Mouse (Mus musculus) urinary bladder, postnatal 4 days (tissue): Measurements from ENCODE around the gene Slc25a14.
A peak's percentile ranks its signal among the peaks of the same experiment; 100 is the strongest.

Experiments used
- DNase-seq, 2 experiments: peaks; one replicate each; pipeline ENCODE4 v3.0.0; 2021 to 2022; ENCODE audit warnings: low spot score in 2 of 2

Gene Slc25a14

DNA sequence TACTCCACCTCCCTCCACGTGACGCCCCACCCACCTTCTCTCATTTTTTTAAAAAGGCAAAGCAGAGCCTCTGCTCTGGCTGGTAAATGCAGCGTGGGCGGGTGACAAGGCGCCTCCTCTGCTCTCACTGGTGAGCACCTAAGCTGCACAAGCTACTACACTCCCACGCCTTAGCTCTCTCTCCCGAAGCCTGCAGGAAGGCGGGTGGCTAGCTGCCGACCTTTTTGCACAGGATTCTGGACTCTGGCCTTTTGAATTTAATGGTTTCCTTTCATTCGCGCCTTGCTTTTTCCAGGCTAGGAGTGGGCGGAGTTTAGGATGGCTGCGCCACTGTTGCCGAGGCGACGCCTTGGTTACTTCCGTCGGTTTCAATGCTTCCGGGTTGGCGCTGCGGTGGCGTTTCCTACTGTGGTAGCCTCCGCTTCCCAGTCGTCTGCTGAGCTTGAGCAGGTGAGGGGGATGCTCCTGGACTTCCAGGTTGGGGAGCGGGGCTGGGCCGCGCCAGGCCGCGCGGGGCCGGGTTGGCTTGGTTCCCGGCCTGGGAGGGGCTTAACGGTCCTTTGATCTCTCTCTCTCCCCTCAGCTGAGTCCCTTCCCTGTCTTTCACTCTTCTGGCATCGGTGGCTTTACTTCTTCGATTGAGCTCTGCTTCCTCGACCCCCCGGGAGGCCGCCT lies at the start of gene Slc25a14:
Gene Slc25a14 (plus strand): TSS at position 35 of the 675 bp plus-strand sequence.
- DNase-seq, result peak; percentile 59 to 76

DNA sequence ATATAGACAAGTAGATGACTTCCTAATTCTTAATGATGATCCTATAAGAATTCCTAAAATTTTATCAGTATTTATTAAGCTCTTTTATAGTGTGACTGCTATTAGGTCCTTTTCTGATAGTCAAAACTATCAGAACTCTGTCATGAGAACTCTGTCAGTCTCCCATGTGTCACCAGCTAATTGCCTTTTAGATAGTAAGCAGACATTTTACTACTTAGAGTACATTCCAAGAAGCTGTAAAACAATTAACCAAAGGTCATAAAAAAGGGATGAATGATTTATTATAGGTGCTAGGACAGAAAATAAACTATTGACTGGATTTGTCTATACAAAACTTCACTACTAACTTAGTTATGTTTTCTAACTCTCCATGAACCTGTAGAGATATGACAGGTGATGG lies 39.9 kb upstream of the Slc25a14 start:
- no peak for DNase-seq

DNA sequence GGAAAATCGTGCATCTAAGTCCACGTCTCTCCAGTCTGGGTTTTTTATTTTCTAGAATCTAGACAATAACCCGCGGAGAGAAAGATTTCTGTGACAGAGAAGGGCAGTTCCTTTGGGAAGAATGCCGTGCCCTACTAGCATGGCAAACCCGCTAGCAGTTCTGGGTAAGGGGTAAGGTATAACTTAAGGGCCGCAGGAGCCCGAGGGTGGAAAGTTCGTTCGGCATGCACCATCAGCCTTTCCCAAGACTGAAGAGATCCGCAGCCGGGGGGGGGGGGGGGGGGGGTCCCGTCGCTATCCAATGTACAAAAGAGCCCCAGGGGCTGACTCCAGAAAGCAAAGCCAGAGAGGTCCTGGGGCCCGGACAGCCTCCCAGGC lies 29.5 kb upstream of the Slc25a14 start:
- no peak for DNase-seq

DNA sequence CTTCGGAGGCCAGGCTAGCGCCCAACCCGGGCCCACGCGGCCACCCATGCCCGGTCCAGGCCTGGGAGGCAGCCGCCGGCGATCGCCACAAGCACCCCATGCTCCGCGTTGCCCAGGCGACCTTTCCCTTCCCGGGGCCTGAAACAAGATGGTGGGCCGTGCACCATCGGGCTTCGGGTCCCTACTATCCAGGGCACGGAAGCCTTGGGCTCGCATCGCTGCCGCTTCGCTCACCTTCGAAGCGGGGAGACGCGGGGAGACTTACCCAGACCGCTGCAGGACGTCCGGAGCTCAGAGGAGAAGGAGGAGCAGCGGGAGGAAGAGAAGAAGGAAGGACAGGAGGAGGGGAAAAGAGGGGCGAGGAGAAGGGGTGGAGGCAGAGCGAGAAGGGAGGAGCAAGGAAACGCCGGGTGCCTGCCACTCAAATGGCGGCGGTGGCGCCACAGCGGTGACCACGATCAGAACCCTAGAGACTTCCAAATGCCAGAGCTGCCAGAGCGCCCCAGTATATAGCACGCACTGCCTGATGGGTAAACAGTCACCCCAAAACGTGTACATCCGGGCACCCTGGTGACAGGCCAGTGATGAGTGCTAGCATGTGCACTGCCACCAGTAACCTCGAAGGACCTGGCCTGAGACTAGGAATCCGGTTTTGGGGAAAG lies 29.0 kb upstream of the Slc25a14 start, which contains the start of gene Zfp280c:
Gene Zfp280c (minus strand): TSS at position 406 of the 662 bp plus-strand sequence.
- peak; percentile 48 to 62 for DNase-seq

DNA sequence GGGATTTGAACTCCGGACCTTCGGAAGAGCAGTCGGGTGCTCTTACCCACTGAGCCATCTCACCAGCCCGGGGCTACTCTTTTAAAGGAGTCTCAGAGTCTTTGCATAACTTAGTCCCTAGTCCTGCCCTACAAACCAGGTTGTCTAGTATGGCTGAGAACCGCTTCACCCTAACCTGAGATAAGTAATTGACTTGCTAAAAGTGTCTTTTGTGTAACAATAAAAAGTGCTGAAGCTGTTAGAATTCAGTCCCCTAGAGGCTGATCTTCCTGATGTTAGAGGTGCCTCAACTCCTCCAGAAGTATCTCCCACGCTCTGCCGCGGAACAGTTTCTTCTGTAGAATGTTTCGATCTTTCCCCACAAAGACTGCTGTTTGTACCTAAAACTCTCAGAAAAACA lies 27.2 kb upstream of the Slc25a14 start:
- no peak for DNase-seq

DNA sequence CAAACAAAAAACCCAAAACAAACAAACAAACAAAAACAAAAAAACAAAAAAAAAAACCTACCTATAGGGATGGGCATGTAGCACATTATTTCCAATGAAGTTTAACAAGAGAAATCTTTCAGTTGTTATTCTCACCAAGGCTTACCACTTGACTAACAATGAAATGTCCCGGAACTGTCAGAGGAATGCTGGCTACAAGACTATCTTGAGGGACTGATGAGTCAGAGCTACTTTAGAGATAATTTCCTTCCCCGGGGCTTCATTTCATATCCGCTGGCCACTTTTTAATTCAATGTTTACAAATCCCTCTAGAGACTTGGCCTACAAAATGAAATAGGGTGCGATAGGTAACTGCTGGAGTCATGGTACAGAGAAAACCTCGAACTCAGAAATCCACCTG lies 26.3 kb upstream of the Slc25a14 start:
- no peak for DNase-seq

DNA sequence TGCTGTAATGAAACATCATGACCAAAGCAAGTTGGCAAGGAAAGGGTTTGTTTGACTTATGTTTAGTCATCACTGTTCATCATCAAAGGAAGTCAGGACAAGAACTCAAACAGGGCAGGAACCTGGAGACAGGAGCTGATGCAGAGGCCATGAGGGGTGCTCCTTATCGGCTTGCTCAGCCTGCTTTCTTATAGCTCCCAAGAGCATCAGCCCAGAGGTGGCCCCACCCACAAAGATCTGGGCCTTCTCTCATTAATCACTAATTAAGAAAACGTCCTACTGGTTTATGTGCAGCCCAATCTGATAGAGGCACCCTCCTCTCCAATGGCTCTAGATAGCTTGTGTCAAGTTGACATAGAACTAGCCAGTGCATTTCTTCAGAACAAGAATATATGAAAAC lies 18.3 kb upstream of the Slc25a14 start:
- no peak for DNase-seq

DNA sequence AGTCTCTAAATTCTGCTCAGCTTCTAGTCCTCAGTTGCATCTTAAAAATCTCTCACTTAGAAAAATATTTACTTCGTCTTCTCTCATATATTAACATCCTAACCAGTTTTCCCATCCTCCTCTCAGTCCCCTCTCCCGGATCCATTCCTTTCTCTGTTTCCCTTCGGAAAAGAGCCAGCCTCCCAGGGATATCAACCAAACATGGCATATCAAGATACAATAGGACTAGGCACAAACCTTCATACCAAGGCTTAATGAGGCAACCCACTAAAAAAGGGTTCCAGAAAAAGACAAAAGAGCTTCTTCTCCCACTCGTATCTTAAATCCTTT lies 199 bp upstream of the Slc25a14 start:
- no peak for DNase-seq

DNA sequence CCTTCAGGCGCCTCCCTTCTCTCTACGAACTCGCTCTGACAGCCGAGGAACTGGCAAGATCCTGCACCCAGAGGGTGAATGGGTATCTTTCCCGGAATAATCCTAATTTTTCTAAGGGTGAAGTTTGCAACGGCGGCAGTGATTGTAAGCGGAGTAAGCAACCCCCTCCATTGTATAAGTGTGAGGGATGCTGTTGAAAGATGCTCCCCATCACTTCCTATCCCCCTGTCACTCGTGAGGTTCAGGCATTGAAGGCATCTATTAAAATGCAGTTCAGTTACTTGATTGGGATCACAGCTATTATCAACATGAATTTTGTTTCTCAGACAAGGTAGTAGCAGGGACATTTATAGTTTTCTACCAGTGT lies 824 bp downstream of the Slc25a14 start:
- no peak for DNase-seq

DNA sequence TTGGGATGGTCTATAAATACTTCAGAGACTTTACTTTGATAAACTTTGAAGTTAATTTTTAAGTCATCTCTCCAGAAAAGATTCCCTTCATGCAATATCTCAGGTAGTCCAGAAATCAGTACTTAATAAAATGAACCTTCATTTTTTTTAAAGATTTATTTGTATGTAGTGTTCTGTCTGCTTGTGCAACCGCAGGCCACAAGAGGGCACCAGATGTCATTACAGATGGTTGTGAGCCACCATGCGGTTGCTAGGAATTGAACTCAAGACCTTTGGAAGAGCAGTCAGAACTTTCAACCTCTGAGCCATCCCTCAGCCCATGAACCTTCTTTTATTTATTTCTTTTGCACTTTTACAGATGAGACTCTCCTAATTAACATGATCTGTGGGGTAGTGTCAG lies 13.8 kb downstream of the Slc25a14 start:
- no peak for DNase-seq

DNA sequence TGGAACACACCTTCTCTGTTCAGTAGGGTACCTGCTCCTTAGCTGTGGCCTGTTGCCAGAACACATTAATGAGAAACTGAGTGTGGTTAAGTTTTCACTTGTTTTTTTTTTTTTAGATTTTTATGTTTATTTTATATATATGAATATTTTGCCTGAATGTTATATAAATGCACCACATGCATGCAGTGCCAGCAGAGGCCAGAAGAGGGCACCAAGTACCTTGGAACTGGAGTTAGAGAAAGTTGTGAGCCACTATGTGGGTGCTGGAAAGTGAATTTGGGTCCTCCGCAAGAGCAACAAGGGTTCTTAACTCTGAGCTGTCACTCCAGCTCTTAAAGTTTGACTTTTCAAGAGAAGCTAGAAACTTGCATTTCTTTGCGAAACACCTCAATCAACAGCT lies 20.9 kb downstream of the Slc25a14 start:
- DNase-seq, result no peak

DNA sequence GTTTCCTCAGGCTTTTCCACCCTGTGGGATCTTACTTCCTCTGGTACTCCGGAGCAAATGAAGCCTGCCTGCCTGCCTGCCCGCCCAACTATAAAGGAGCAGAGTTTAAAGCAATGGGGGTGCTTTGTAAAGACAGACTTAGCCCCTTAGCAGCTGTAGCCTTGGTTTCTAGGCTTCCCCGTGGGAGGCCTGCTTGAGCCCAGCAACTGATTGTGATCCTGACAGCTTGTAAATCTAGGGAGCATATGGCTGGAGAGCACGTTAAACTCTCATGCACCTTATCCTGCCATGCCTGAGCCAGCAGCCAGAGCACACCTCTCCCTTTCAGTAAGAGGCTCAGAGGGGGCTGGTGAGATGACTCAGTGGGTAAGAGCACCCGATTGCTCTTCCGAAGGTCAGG lies 43.6 kb downstream of the Slc25a14 start:
- no peak for DNase-seq

DNA sequence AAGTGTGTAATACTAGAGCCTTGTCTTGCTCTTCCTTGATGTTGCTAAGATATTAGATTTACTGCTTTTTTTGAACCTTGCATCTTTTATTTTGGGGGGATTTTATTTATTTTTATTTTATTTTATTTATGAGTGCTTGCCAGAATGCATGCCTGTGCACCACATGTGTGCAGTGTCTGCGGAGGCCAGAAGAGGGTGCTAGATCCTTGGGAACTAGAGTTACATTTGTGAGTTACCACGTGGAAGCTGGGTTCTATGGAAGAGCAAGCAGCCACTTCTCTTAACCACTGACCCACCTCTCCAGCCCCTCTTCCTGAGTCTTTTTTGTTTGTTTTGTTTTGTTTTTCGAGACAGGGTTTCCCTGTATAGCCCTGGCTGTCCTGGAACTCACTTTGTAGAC lies 46.4 kb downstream of the Slc25a14 start:
- no peak for DNase-seq

DNA sequence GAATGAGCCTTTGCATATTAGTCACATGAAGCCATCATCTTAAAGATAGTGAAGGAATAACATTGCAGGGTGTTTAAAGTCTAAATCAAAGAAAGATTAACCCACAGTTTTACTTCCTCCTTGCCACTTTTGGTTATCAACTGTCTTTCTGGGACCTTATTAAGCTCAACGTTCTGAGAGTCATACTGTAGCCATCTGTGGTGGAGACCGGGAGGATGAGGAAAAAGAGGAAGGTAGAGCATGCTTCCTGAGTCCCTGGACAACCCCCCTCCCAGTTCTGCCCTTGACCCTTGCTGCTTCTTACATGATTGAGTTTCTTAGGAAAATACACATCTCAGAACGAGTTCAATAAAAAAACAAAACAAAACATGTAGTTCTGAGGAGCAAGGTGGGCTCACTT lies 48.5 kb downstream of the Slc25a14 start:
- no peak for DNase-seq

DNA sequence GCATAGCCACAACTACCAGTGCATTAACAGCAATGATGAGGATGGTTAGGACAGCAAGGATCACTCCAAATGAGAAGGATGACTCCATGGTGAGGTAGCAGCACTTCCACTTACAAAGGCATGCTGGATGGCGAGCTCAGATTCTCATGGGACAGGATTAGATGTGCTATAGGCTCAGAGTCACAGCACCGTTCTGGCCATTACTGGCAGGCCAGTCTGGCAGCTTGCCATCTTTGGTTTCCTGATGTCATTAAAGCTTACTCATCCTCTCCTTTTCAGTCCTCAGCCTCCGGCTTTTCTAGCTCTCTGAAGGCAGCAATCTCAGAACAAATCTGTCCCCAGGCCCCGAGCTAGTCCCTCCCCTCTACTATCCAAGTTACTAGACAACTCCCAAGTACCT lies 51.0 kb downstream of the Slc25a14 start, which contains the start of gene Gpr119:
Gene Gpr119 (minus strand): TSS at position 308 of the 400 bp plus-strand sequence.
- no peak for DNase-seq

DNA sequence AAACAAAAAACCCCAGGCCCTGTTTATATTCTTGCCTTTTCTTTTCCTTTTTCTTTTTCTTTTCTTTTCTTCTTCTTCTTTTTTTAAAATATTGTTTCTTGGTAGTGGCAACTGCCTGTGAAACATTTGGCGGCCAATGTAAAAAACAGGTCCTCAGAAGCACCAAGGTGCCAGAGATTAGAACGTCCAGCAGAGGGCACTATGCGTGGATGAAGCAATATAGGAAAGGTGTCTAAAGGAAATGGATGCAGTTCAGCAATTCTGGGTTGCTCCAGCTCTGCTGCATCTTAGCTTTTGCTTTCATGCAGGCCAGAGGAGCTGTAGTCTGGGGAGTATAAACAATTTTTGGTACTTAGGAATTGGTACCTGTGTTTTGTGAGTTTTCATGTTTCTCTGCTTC lies 60.2 kb downstream of the Slc25a14 start:
- DNase-seq, result peak in 1 of 2 experiments; percentile 63

DNA sequence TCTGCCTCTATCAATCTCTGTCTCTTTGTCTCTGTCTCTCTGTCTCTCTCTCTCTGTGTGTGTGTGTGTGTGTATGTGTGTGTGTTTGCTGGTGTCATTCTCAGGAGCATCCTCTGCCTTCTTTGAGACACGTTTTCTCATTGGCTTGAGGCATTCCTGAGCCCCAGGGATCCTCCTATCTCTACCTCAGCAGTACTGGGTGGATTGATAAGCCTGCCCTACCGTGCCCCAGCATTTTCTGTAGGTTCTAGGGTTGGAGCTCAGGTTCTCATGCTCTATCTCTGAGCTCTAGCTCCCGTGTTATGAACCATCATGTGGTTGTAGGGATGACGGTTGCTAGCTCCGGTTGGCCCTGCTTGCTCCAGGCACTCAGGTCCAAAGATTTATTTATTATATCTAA lies 60.6 kb downstream of the Slc25a14 start:
- DNase-seq, result no peak

DNA sequence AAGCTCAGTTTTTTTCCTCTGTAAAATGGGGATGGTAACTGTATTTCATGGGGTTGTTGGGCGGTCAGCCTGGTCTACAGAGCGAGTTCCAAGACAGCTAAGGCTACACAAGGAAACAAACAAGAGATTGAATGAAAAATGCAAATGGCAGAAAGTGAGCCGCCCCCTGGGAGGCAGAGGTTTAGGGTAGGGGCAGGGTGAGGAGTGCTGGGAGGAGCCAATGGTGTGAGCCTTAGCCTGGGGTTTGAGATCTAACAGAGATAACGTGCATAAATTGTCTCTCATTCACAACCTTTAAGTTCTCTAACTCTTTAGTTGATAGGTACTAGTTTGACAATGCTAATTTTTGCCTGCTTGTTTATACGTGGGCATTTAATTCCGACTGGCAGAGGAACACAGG lies 71.2 kb downstream of the Slc25a14 start:
- DNase-seq, result no peak

DNA sequence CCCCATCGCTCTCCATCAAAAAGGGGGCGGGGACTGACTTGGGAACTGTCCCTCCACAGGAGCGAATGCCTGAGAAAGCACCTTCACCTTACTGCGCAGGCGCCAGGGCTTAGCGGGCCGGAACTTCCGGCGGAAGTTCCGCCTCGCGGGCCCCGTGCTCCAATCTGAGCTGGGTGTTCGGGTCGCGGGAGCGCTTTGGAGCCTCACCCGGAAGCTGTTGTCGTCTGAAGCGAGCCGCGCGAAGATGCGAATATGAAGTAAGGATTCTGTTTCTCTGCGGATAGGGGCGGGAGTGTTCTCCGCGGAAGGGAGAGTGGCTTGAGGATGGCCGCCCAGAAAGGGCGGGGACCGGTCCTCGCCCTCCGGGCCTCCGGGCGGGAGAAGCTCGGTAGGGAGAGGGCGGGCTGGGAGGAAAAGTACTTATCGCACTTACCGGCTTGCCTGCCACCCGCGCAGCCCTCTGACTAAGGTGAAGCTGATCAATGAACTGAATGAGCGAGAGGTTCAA lies 71.7 kb downstream of the Slc25a14 start, which contains the start of gene Rbmx2:
Gene Rbmx2 (plus strand): TSS at position 141 of the 508 bp plus-strand sequence.
- DNase-seq, result peak; percentile 83 to 88

DNA sequence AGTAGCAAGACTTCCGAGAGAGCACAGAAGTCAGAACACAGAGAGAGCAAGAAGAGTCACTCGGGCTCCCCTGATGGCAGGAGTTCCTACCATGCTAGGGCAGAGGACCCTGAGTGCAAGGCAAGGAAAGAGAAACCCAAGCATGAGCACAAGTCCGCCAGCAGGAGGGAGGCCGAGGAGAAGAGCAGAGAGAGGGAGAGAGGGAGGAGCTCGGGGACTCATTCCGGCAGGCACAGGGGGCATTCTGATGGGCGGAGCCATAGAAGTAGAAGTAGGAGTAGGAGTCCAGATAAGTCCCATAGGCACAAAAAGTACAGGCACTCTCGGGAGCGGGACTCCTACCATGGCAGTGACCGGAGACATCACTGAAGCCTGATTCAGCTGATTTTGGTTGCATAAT lies 86.5 kb downstream of the Slc25a14 start:
- no peak for DNase-seq
